Mouse (Mus musculus) midbrain, embryonic 13.5 days (tissue): ENCODE measurements at regions not wholly inside any gene's neighbourhood (a gene's known extent, or its start where the extent isn't known, plus 50 kb on each side); places are given as distances from the start of the nearest gene placed in this dataset.

Experiments used
- ATAC-seq: fragments of 200-750 bp; cut with Nextera tagmentation; 2 replicates; pipeline ENCODE4 v1.8.0; 2017; ENCODE audit warnings: mild to moderate bottlenecking, moderate TSS enrichment, moderate library complexity
- H3K27ac ChIP-seq: fragments of 300-500 bp; sonication (generic); 2 replicates; pipeline ENCODE4 v1.5.1; 2015; ENCODE audit warnings: inconsistent platforms, mild to moderate bottlenecking, moderate library complexity
- H3K27me3 ChIP-seq: fragments of 300-500 bp; sonication (generic); 2 replicates; pipeline ENCODE4 v1.6.1; 2015; ENCODE audit warnings: mild to moderate bottlenecking, inconsistent platforms
- H3K36me3 ChIP-seq: fragments of 300-500 bp; sonication (generic); 2 replicates; pipeline ENCODE4 v1.6.1; 2015; ENCODE audit warnings: mild to moderate bottlenecking, inconsistent platforms
- H3K4me1 ChIP-seq: fragments of 300-500 bp; sonication (generic); replicated peaks from 2 replicates; pipeline ENCODE4 v1.6.1; 2015; ENCODE audit warnings: inconsistent platforms
- H3K4me2 ChIP-seq: fragments of 300-500 bp; sonication (generic); replicated peaks from 2 replicates; pipeline ENCODE4 v1.6.1; 2015; ENCODE audit warnings: moderate library complexity, mild to moderate bottlenecking, inconsistent platforms
- H3K4me3 ChIP-seq: fragments of 300-500 bp; sonication (generic); replicated peaks from 2 replicates; pipeline ENCODE4 v1.5.1; 2015; ENCODE audit warnings: mild to moderate bottlenecking, inconsistent platforms
- H3K9ac ChIP-seq: fragments of 300-500 bp; sonication (generic); replicated peaks from 2 replicates; pipeline ENCODE4 v1.6.1; 2015; ENCODE audit warnings: mild to moderate bottlenecking, inconsistent platforms
- H3K9me3 ChIP-seq: fragments of 300-500 bp; sonication (generic); 2 replicates; pipeline ENCODE4 v1.6.1; 2016; ENCODE audit warnings: mild to moderate bottlenecking, inconsistent platforms
- WGBS: fragments of 180-500 bp; shearing (Covaris S2); methylation state at CpG from one replicate; pipeline ENCODE4 v1.1.7; 2015; 5-methylcytosine and 5-hydroxymethylcytosine counted together

DNA sequence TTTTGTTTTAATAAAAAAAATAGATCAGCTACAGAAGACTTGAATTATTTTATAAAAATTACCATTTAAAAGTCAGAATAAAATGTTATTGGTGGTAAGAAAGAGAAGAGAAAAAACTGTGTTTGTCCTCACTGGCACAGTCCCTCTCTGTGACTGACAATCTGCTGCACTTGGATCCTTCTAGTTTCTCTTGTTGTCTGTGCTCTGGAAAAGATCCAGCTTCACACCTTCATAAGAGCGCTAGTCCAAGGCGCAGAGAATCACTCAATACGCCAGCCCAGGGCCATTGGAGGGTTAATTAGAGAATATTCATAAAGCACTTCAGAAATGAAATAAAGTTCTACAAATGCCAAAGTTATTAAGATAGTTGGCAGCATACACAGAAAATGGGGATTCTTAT lies 153.8 kb downstream of the Lmbrd1 start:
- Histone ChIP-seq H3K4me2 (no peak overlapping the region), H3K27me3 (no peaks in the 10 kb centered on the region), H3K4me1 (no peaks in the 10 kb centered on the region), H3K36me3 (no peaks in the 10 kb centered on the region), H3K9me3 (no peaks in the 10 kb centered on the region), H3K9ac (no peak overlapping the region), H3K27ac (no peak overlapping the region), H3K4me3 (no peak overlapping the region)
- WGBS: 97% methylated on average over 3 of the region's 3 CpGs
- ATAC-seq: no peak

DNA sequence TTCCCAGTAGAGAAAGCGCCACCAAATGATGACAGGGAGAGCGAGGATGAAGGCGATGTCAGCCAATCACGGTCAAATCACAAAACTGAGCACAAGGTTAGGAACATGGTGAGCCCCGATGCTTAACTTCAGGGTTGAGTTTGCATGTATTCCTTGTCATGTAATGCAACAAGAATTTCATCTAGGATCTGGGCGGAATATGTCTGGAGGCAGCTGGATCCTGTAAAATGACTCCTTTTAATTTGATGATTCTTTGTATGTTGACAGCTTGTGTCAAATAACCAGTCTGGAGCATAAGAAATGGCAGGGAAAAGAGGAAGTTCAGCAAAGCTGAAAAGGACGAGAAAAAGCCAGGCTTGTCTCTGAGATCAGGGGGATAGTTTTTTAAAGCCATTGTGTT lies 188.4 kb downstream of the Lmbrd1 start:
- H3K4me3 ChIP-seq: no peak overlapping the region
- 86% methylated on average over 7 of the region's 7 CpGs for WGBS
- no peaks in the 10 kb centered on the region for H3K9me3 ChIP-seq
- 0 out of 2 replicates have a peak, but pooled peaks cover 2% of the 10 kb centered on the region for H3K4me1 ChIP-seq
- no peak overlapping the region for H3K27ac ChIP-seq
- ATAC-seq: no peak
- H3K4me2 ChIP-seq: no peak overlapping the region
- no peaks in the 10 kb centered on the region for H3K27me3 ChIP-seq
- no peak overlapping the region for H3K9ac ChIP-seq
- H3K36me3 ChIP-seq: no peaks in the 10 kb centered on the region

DNA sequence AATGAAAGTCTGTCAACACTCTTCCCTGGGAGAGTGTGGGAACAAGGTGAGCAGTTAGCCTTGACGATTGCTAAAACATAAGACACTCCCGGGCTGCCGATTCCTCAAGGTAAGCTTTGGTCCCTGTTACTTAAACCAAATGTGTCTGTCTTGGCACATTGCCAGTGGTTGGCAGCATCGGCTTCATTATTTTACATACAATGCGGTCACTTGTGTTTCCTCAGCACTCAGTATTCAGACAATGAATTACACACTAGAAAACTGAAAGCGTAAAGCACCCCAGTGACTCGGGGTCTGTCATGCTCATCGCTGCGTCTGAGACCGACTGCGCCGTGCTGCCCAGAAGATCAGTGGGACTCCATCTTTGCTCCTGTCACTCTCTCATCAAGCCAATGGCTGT lies 191.3 kb downstream of the Lmbrd1 start:
- Histone ChIP-seq H3K27ac (peak overlapping the region; percentile 64; the same call in 1 of the 2 replicates), H3K9me3 (no peaks in the 10 kb centered on the region), H3K4me3 (peak overlapping the region; percentile 22; the same call in 1 of the 2 replicates), H3K27me3 (no peaks in the 10 kb centered on the region), H3K36me3 (no peaks in the 10 kb centered on the region), H3K4me1 (0 out of 2 replicates have a peak, but pooled peaks cover 2% of the 10 kb centered on the region), H3K9ac (no peak overlapping the region), H3K4me2 (peak overlapping the region; percentile 32; the same call in 1 of the 2 replicates)
- peak; percentile 84 for ATAC-seq
- WGBS: 58% methylated on average over 12 of the region's 12 CpGs

DNA sequence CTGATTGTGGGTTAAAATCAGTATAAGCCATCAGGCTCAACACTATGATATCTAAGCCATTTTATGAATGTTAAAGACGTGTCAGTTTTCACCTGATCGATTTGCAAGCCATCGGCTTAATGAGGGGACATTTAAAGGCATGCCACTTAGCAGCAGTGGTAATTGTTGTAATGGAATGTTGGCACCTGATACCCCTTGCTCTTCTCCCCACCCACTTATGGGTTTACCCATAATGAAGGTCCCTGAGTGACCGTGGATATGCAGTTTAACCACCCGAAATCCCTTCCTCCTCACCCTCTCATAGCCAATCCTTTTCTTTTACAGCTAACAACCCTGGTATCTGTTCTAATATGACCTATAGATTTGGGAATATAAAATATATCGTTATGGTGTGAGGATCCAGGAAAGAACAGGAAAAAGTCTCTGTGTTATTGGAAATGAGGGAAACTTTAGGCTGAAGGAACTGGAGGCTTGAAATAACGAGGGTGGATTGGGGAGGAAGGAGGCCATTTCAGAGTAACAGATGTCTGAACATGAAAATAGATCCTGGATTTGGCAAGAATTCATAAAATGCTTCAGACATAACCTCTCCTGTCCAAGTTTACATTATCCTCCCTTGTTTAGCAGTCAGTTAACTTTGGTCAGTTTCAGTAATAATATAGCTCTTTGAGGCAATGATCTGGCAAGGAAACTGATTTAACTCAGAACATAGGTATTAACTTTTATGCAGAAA lies 192.4 kb downstream of the Lmbrd1 start:
- no peak for ATAC-seq
- no peak overlapping the region for H3K27ac ChIP-seq
- H3K4me1 ChIP-seq: 0 out of 2 replicates have a peak, but pooled peaks cover 2% of the 10 kb centered on the region
- no peaks in the 10 kb centered on the region for H3K9me3 ChIP-seq
- H3K4me2 ChIP-seq: no peak overlapping the region
- H3K27me3 ChIP-seq: no peaks in the 10 kb centered on the region
- H3K36me3 ChIP-seq: no peaks in the 10 kb centered on the region
- no peak overlapping the region for H3K4me3 ChIP-seq
- WGBS: 76% methylated on average over 7 of the region's 7 CpGs
- no peak overlapping the region for H3K9ac ChIP-seq

DNA sequence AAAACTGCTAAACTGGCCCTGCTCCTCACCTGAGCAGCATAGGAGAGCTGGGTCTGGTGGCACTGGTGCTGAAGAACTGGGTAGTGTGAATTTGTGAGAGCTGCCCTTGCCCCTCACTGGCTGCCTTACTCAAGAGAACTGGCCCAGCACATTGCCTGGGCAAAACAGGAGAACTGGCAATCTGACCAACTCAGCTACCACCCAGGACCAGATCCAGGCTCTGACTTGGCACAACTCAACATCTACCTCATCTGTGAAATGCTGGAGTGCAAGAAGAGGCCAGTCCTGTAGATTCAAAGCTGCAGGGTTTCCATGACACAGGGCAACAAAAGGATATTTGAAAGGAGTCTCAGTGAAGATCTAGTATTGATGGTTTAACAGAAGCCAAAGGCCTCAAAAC lies 198.6 kb downstream of the Lmbrd1 start:
- Histone ChIP-seq H3K4me1 (no peaks in the 10 kb centered on the region), H3K9me3 (no peaks in the 10 kb centered on the region), H3K4me3 (no peak overlapping the region), H3K27me3 (no peaks in the 10 kb centered on the region), H3K27ac (no peak overlapping the region), H3K9ac (no peak overlapping the region), H3K4me2 (no peak overlapping the region), H3K36me3 (no peaks in the 10 kb centered on the region)
- no peak for ATAC-seq

DNA sequence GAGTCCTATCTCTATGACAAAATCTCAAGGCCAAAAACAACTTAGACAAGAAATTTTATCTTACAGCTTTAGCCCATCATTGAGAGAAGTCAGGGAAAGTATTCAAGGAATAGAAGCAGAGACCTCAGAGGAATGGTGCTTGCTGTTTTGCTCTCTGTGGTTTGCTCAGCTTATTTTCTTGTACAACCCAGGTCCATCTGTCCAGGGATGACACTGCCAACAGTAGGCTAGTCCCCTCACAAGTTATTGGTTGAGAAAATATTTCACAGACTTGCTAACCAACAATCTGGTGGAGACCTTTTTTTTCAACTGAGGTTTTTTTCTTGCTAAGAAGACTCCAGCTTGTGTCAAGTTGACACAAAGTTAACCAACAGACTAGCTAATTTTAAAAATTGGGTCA lies 205.2 kb downstream of the Lmbrd1 start:
- Histone ChIP-seq H3K9me3 (no peaks in the 10 kb centered on the region), H3K27ac (no peak overlapping the region), H3K9ac (no peak overlapping the region), H3K4me3 (no peak overlapping the region), H3K27me3 (no peaks in the 10 kb centered on the region), H3K4me2 (no peak overlapping the region), H3K36me3 (no peaks in the 10 kb centered on the region), H3K4me1 (no peaks in the 10 kb centered on the region)
- ATAC-seq: no peak

DNA sequence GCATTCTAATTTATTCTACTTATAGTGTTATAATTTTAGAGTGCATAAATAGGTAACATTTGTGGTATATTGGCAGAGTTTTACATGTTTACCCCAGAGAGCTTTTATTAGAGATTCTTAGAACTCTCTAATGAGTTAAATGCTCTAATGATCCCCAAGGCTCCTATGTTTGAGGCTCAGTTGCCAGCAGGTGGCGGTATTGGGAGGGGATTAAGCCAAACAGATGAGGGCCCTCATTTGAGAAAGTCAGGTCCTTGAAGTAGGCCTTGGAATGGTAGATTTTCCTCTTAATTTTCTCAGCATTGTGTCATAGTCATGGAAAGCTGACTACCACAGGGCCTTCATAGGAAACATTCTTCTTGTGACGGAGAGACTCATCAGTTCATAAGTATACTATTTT lies 222.8 kb downstream of the Lmbrd1 start:
- H3K4me2 ChIP-seq: no peak overlapping the region
- ATAC-seq: no peak
- H3K36me3 ChIP-seq: no peaks in the 10 kb centered on the region
- no peaks in the 10 kb centered on the region for H3K9me3 ChIP-seq
- no peaks in the 10 kb centered on the region for H3K4me1 ChIP-seq
- H3K27ac ChIP-seq: no peak overlapping the region
- H3K4me3 ChIP-seq: no peak overlapping the region
- 35% methylated on average over 2 of the region's 2 CpGs for WGBS
- no peak overlapping the region for H3K9ac ChIP-seq
- no peaks in the 10 kb centered on the region for H3K27me3 ChIP-seq

DNA sequence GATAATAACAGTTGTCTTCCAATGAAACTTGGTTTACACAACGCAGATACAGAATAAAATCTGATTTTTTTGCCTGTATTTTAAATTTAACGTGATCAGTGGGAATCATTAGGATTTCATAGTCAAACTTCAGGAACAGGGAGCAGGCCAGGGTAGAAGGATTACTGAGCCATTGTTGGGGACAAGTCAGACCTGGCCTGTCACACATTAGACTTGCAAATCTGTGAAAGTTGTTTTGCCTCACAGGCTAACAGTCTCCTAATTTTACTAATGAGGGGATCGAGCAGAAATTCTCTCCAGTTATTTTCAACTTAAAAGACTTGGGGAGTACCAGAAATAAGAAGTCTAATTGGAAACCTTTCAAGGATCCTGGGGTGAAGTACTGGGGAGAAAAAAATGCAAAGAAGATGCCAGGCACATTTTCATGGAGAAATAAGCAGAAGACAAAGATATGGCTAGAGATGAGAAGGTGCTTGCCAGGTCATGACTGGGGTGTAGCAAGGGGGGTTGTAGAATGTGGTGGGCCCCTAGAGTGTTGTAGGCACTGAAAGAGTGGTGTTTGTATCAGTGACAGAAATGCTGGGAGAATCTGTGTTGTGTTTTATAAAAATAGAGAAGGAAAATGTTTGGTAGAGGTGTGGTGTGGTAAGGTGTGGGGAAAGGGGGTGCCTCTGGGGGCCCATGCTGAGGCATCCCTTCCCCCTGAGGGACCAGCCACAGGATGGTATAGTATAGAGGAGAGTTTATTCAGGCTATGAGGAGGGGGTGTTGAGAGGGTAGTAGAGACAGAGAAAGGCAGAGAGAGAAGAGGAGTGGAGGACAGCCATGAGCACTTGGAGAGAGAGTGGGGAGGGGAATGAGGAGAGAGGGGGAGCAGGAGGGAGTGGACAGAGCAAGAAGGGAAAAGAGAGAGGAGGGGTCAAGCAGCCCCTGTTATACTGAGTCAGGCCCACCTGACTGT lies 260.2 kb downstream of the Lmbrd1 start:
- ATAC-seq: peak; percentile 55; the same call in 1 of the 2 replicates
- Histone ChIP-seq H3K9me3 (no peaks in the 10 kb centered on the region), H3K27ac (no peak overlapping the region), H3K4me2 (no peak overlapping the region), H3K36me3 (no peaks in the 10 kb centered on the region), H3K9ac (no peak overlapping the region), H3K4me3 (no peak overlapping the region), H3K4me1 (0 out of 2 replicates have a peak, but pooled peaks cover 5% of the 10 kb centered on the region), H3K27me3 (no peaks in the 10 kb centered on the region)
- 32% methylated on average over 3 of the region's 3 CpGs for WGBS

DNA sequence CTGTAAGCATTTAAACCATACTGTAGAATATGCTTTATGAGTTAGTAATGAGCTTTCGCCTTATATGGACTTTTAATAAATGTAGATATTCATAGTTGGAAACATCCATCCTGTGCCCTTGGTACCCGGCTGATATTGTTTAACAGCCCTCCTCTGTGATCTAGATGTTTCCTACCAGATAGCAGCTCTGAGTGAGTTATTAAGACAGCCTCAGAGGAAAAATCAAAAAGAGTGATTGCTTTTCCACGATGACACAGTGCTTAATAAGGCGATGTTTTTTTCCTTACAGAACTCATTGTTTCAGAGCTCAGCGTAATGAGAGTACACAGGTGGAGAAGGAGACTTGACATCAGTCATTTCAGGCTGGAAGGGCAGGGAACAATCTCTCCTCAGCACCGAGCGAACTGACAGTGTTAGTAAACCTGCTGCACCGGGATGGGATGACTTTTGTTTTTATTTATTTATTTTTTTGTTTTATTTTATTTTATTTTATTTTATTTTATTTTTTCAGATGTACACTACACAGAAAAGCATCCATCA lies 264.4 kb downstream of the Lmbrd1 start:
- H3K4me3 ChIP-seq: no peak overlapping the region
- WGBS: 78% methylated on average over 8 of the region's 8 CpGs
- H3K36me3 ChIP-seq: no peaks in the 10 kb centered on the region
- no peaks in the 10 kb centered on the region for H3K9me3 ChIP-seq
- no peak overlapping the region for H3K4me2 ChIP-seq
- 0 out of 2 replicates have a peak, but pooled peaks cover 5% of the 10 kb centered on the region for H3K4me1 ChIP-seq
- H3K27ac ChIP-seq: no peak overlapping the region
- no peak for ATAC-seq
- no peaks in the 10 kb centered on the region for H3K27me3 ChIP-seq
- no peak overlapping the region for H3K9ac ChIP-seq

DNA sequence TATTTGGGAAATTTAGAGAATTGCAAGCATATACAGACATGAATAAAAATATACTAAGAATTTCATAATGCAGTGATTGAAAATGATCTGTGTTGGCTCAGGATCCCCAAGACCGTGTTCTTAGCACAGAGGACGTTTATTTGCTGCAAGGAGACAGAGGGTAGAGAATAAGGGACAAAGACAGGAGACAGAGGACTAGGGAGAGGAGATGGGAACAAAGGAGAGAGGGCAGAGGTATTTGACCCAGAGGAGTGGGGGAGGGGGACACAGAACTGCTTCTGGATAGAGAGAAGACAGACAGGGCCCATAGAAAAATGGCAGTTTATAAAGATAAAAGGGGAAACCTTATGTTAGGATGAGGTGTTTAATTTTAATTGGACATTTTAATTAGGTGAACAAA lies 265.0 kb downstream of the Lmbrd1 start:
- H3K4me2 ChIP-seq: no peak overlapping the region
- H3K4me1 ChIP-seq: 0 out of 2 replicates have a peak, but pooled peaks cover 5% of the 10 kb centered on the region
- no peaks in the 10 kb centered on the region for H3K36me3 ChIP-seq
- no peak overlapping the region for H3K27ac ChIP-seq
- H3K4me3 ChIP-seq: no peak overlapping the region
- no peak overlapping the region for H3K9ac ChIP-seq
- ATAC-seq: 0 out of 2 replicates have a peak, but pooled peaks have one; percentile 20
- H3K9me3 ChIP-seq: no peaks in the 10 kb centered on the region
- H3K27me3 ChIP-seq: no peaks in the 10 kb centered on the region
- 0% methylated on average over 2 of the region's 2 CpGs for WGBS

DNA sequence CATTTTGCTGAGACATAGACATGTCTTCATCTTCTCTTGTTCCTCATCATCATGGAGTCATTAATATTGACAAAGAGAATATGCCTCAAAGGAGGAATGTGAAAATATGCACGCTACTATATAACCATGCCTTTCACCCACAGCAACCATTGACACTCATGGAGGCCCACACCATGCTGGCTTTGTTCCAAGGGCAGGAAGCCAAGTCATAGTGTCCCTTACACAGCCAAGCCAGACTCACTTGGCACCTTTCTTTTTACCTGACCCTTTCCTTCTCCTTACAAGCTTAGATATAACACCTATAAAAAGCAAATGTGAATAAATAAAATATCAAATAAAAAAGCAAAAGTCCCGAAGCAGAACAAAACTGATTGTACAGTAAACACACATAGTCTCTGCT lies 294.3 kb downstream of the Lmbrd1 start:
- Histone ChIP-seq H3K4me1 (no peaks in the 10 kb centered on the region), H3K9me3 (no peaks in the 10 kb centered on the region), H3K9ac (no peak overlapping the region), H3K27me3 (no peaks in the 10 kb centered on the region), H3K27ac (no peak overlapping the region), H3K4me2 (no peak overlapping the region), H3K36me3 (no peaks in the 10 kb centered on the region), H3K4me3 (no peak overlapping the region)
- 88% methylated on average over 2 of the region's 2 CpGs for WGBS
- no peak for ATAC-seq
